Mouse (Mus musculus) forebrain, embryonic 13.5 days (tissue): ENCODE results near the gene Taar7e. TPM values are rescaled to one million over a fixed set of nuclear protein-coding genes. Genes with fewer than 3 reads are reported as not detected.
"Not testable (repeated sequence)": the region's sequence is repeated elsewhere in the genome, so short reads cannot be mapped to it uniquely, and the experiment has no call there.

Experiments
- ATAC-seq: fragments of 200-750 bp; cut with Nextera tagmentation; 2 replicates; pipeline ENCODE4 v1.8.0; 2017
- H3K27ac ChIP-seq: fragments of 300-500 bp; sonication (generic); 2 replicates; pipeline ENCODE4 v1.5.1; 2015; ENCODE audit warnings: inconsistent platforms, mild to moderate bottlenecking, moderate library complexity
- H3K27me3 ChIP-seq: fragments of 300-500 bp; sonication (generic); 2 replicates; pipeline ENCODE4 v1.6.1; 2015; ENCODE audit warnings: mild to moderate bottlenecking, inconsistent platforms
- H3K36me3 ChIP-seq: fragments of 300-500 bp; sonication (generic); 2 replicates; pipeline ENCODE4 v1.6.1; 2015; ENCODE audit warnings: mild to moderate bottlenecking, inconsistent platforms; ENCODE audit not compliant: poor library complexity, severe bottlenecking
- H3K4me1 ChIP-seq: fragments of 300-500 bp; sonication (generic); 2 replicates; pipeline ENCODE4 v1.6.1; 2015; ENCODE audit warnings: inconsistent platforms
- H3K4me2 ChIP-seq: fragments of 300-500 bp; sonication (generic); 2 replicates; pipeline ENCODE4 v1.6.1; 2015; ENCODE audit warnings: inconsistent platforms, mild to moderate bottlenecking, moderate library complexity
- H3K4me3 ChIP-seq: fragments of 300-500 bp; sonication (generic); 2 replicates; pipeline ENCODE4 v1.5.1; 2015; ENCODE audit warnings: mild to moderate bottlenecking, inconsistent platforms
- H3K9ac ChIP-seq: fragments of 300-500 bp; sonication (generic); 2 replicates; pipeline ENCODE4 v1.6.1; 2015; ENCODE audit warnings: mild to moderate bottlenecking, inconsistent platforms
- H3K9me3 ChIP-seq: fragments of 300-500 bp; sonication (generic); replicated peaks from 2 replicates; pipeline ENCODE4 v1.6.1; 2016; ENCODE audit warnings: inconsistent platforms
- WGBS: fragments of 180-500 bp; shearing (Covaris S2); methylation state at CpG from one replicate; pipeline ENCODE4 v1.1.7; 2015; 5-methylcytosine and 5-hydroxymethylcytosine counted together
- polyA plus RNA-seq: library from polyadenylated mRNA; unstranded; fragments of >200 nt; fragmentation: Nextera tagmentation; extraction: Ambion mirVana; gene quantifications from 2 replicates; pipeline ENCODE4 v1.2.1, GENCODE M21; 2015

Gene Taar7e
- not detected in 2 replicates for polyA plus RNA-seq

DNA sequence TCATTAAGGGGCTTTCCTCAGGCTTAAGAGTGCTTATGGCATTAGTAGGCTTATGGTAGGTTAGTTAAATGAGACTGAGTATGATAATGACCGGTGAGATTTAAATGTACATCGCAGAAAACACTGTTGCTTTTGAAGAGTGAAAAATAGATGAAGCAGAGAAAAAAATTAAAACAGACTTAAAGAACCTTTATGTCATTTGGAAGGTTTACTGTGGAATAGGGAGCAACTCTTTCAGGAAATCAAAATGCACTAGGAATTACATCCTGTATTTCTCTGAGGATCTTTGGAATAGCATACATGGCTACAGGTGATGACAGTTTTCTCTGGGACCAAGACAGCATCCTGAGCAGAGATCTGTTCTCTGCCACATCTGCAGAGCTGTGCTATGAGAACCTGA is at the start of gene Taar7e:
Gene Taar7e, plus strand, starts transcription at position 301 of the 400 bp plus-strand sequence.
- no peaks in the 10 kb centered on the region for H3K9me3 ChIP-seq
- H3K4me1 ChIP-seq, result no peaks in the 10 kb centered on the region
- H3K36me3 ChIP-seq, result no peaks in the 10 kb centered on the region
- H3K27ac ChIP-seq, result no peak within 1 kb of the TSS
- no peak within 1 kb of the TSS for H3K4me3 ChIP-seq
- H3K9ac ChIP-seq, result no peak within 1 kb of the TSS
- no peak within 1 kb of the TSS for H3K4me2 ChIP-seq
- H3K27me3 ChIP-seq, result no peaks in the 10 kb centered on the region
- WGBS, result 84% methylated on average over 2 of the region's 2 CpGs
- ATAC-seq, result no peak

DNA sequence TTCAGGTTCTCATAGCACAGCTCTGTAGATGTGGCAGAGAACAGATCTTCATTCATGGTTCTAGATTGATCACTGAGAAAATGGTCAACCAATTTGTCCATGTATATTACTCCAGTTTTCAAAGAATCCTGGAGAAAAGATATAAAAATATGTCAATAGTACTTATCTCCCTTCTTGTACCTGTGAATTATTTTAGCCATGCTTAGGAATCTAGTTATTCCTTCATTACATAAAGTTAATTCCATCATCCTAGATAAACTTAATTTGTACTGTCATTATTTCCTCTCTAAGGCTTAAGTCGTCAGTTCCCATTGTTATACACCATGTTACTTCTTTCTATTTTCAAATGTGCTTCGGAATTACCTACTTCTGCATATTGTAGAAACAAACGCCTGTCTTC is 44.0 kb upstream of the Taar7e start, which contains the start of gene Taar7a:
Gene Taar7a, minus strand, starts transcription at position 101 of the 400 bp plus-strand sequence.
- 90% methylated on average over 3 of the region's 3 CpGs for WGBS
- H3K36me3 ChIP-seq, result no peaks in the 10 kb centered on the region
- no peaks in the 10 kb centered on the region for H3K27me3 ChIP-seq
- no peak within 1 kb of the TSS for H3K4me3 ChIP-seq
- H3K4me2 ChIP-seq, result no peak within 1 kb of the TSS
- H3K9me3 ChIP-seq, result no peaks in the 10 kb centered on the region
- H3K9ac ChIP-seq, result no peak within 1 kb of the TSS
- ATAC-seq, result no peak
- no peaks in the 10 kb centered on the region for H3K4me1 ChIP-seq
- no peak within 1 kb of the TSS for H3K27ac ChIP-seq

DNA sequence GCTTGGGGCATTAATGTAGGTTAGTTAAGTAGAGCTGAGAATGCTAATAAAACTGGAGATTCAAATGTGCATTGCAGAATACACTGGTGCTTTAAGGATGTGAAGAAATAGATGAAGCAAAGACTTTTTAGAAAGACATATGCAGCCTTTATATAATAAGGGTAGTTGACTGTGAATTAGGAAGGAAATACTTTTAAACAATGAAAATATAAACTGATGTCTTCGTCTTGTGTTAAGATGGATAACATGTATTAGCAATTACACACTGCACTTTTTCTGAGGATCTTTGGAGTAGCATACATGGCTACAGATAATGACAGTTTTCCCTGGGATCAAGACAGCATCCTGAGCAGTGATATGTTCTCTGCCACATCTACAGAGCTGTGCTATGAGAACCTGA is 37.8 kb upstream of the Taar7e start, which contains the start of gene Taar7b:
Gene Taar7b, plus strand, starts transcription at position 301 of the 400 bp plus-strand sequence.
- H3K9ac ChIP-seq, result no peak within 1 kb of the TSS
- no peaks in the 10 kb centered on the region for H3K4me1 ChIP-seq
- no peak for ATAC-seq
- H3K27me3 ChIP-seq, result no peaks in the 10 kb centered on the region
- H3K9me3 ChIP-seq, result no peaks in the 10 kb centered on the region
- no peak within 1 kb of the TSS for H3K4me2 ChIP-seq
- no peak within 1 kb of the TSS for H3K4me3 ChIP-seq
- H3K36me3 ChIP-seq, result no peaks in the 10 kb centered on the region
- 92% methylated on average over 1 of the region's 1 CpGs for WGBS
- no peak within 1 kb of the TSS for H3K27ac ChIP-seq

- Histone ChIP-seq H3K4me2 (no peak overlapping the region), H3K27ac (no peak overlapping the region), H3K27me3 (no peaks in the 10 kb centered on the region), H3K4me1 (no peaks in the 10 kb centered on the region), H3K9ac (no peak overlapping the region), H3K36me3 (no peaks in the 10 kb centered on the region), H3K4me3 (no peak overlapping the region), H3K9me3 (no peaks in the 10 kb centered on the region)
- ATAC-seq, result no peak
- 86% methylated on average over 1 of the region's 1 CpGs for WGBS
Measured at GRCm38 (mm10) chr10:24006442-24006841, 31.0 kb upstream of the Taar7e start.

DNA sequence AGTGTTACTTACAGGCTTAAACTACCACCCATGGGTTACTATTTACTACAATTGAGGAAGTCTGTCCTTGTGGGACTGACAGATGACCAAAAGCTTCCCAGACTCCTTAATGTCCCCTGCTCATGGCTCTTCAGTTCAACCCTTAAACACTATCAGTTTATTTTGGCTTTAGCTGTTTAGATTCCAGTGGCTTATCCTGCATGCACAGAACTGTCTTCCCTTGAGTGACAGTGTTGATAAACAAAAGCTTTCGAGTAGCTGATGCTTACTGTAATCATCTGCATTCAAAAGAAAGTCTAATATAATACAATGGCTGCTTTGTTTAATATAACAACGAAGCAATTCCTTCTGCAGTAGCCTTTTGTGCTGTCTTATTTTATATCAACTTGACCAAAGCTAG is 30.4 kb upstream of the Taar7e start:
- Histone ChIP-seq H3K27me3 (no peaks in the 10 kb centered on the region), H3K36me3 (no peaks in the 10 kb centered on the region), H3K4me1 (no peaks in the 10 kb centered on the region), H3K4me3 (no peak overlapping the region), H3K27ac (no peak overlapping the region), H3K9ac (no peak overlapping the region), H3K9me3 (no peaks in the 10 kb centered on the region), H3K4me2 (no peak overlapping the region)
- WGBS, result 57% methylated on average over 2 of the region's 2 CpGs
- no peak for ATAC-seq

DNA sequence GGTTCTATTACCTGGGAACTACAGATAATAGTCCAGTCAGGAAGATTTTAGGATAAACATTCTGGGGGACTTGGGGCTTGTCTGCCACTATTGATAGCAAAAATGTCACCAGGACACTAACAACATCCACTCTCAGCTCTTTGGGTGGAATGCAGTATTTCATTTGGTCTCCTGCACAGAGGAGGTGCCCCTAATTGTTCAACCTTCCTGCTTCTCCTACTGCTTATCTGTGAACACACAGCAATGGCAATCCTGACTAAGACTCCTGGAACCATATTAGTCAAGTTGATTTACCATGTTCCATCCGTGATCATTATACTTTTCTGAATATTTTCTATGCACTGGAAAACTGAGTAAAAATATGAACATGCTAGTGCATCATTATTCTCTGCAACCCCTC is 29.3 kb upstream of the Taar7e start:
- no peak overlapping the region for H3K4me2 ChIP-seq
- H3K36me3 ChIP-seq, result no peaks in the 10 kb centered on the region
- no peak for ATAC-seq
- no peaks in the 10 kb centered on the region for H3K4me1 ChIP-seq
- H3K27me3 ChIP-seq, result no peaks in the 10 kb centered on the region
- WGBS, result 91% methylated on average over 1 of the region's 1 CpGs
- no peak overlapping the region for H3K4me3 ChIP-seq
- no peaks in the 10 kb centered on the region for H3K9me3 ChIP-seq
- H3K9ac ChIP-seq, result no peak overlapping the region
- H3K27ac ChIP-seq, result no peak overlapping the region

DNA sequence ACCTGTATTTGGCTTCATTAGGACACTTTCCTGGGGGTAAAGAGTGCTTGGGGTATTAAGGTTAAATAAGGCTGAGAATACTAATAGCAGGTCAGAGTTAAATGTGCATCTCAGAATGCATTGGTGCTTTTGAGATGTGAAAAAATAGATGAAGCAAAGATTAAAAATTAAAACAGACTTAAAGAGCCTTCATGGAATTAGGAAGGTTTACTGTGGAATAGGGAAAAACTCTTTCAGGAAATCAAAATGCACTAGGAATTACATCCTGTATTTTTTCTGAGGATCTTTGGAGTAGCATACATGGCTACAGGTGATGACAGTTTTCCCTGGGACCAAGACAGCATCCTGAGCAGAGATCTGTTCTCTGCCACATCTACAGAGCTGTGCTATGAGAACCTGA is 10.5 kb upstream of the Taar7e start, which contains the start of gene Taar7d:
Gene Taar7d, plus strand, starts transcription at position 301 of the 400 bp plus-strand sequence.
- H3K4me3 ChIP-seq, result no peak within 1 kb of the TSS
- H3K27me3 ChIP-seq, result no peaks in the 10 kb centered on the region
- ATAC-seq, result no peak
- H3K9me3 ChIP-seq, result no peaks in the 10 kb centered on the region
- H3K36me3 ChIP-seq, result no peaks in the 10 kb centered on the region
- no peak within 1 kb of the TSS for H3K27ac ChIP-seq
- H3K4me2 ChIP-seq, result no peak within 1 kb of the TSS
- no peak within 1 kb of the TSS for H3K9ac ChIP-seq
- no peaks in the 10 kb centered on the region for H3K4me1 ChIP-seq

DNA sequence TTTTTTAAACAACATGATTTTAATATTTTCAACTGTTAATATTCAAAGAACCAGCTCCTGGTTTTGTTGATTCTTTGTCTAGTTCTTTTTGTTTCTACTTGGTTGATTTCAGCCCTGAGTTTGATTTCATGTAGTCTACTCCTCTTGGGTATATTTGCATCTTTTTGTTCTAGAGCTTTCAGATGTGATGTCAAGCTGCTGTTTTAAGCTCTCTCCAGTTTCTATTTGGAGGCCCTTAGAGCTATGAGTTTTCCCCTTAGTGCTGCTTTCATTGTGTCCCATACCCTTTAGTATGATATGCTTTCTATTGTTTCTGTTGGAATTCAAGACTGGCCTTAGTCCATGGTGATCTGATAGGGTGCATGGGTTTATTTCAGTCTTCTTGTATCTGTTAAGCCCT is 6.1 kb upstream of the Taar7e start:
- Histone ChIP-seq H3K27me3 (no peaks in the 10 kb centered on the region), H3K27ac (no peak overlapping the region), H3K9me3 (no peaks in the 10 kb centered on the region), H3K36me3 (no peaks in the 10 kb centered on the region), H3K9ac (no peak overlapping the region), H3K4me1 (no peaks in the 10 kb centered on the region), H3K4me2 (no peak overlapping the region), H3K4me3 (no peak overlapping the region)
- no peak for ATAC-seq

GRCm38 (mm10) chr10:24040120-24040869 is 2.9 kb downstream of the Taar7e start:
- no peak for ATAC-seq
- H3K9me3 ChIP-seq, result no peaks in the 10 kb centered on the region
- H3K9ac ChIP-seq, result no peak overlapping the region
- WGBS, result 52% methylated on average over 2 of the region's 2 CpGs
- H3K4me2 ChIP-seq, result no peak overlapping the region
- no peak overlapping the region for H3K4me3 ChIP-seq
- H3K4me1 ChIP-seq, result no peaks in the 10 kb centered on the region
- H3K27ac ChIP-seq, result no peak overlapping the region
- no peaks in the 10 kb centered on the region for H3K27me3 ChIP-seq
- no peaks in the 10 kb centered on the region for H3K36me3 ChIP-seq

GRCm38 (mm10) chr10:24049210-24049609 is 11.8 kb downstream of the Taar7e start, which contains the start of gene Taar7f:
Gene Taar7f (plus strand): TSS chr10:24049510.
- Histone ChIP-seq H3K9ac (no peak within 1 kb of the TSS), H3K27me3 (no peaks in the 10 kb centered on the region), H3K4me1 (no peaks in the 10 kb centered on the region), H3K4me2 (no peak within 1 kb of the TSS), H3K9me3 (no peaks in the 10 kb centered on the region), H3K4me3 (no peak within 1 kb of the TSS), H3K27ac (no peak within 1 kb of the TSS), H3K36me3 (no peaks in the 10 kb centered on the region)
- ATAC-seq, result no peak

DNA sequence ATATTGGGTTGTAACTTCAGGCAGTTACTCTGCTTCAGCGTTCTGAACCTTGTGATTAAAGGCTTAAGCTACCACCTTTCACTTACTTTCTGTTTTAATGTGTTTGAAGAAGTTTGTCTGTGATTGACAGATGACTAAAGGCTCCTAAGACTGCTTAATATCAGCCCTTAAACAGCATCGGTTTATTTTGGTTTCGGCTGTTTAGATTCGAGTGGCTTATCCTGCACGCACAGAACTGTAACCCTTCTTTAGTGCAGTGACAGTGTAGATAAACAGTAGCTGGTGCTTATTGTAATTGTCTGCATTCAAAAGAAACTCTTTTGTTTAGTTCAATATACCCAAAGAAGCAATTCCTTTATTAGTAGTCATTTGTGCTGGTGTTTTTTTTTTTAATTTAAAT is 14.6 kb downstream of the Taar7e start:
- Histone ChIP-seq H3K27ac (no peak overlapping the region), H3K4me1 (no peaks in the 10 kb centered on the region), H3K36me3 (no peaks in the 10 kb centered on the region), H3K27me3 (no peaks in the 10 kb centered on the region), H3K9me3 (no peaks in the 10 kb centered on the region), H3K4me3 (no peak overlapping the region), H3K4me2 (no peak overlapping the region), H3K9ac (no peak overlapping the region)
- 58% methylated on average over 5 of the region's 5 CpGs for WGBS
- no peak for ATAC-seq

DNA sequence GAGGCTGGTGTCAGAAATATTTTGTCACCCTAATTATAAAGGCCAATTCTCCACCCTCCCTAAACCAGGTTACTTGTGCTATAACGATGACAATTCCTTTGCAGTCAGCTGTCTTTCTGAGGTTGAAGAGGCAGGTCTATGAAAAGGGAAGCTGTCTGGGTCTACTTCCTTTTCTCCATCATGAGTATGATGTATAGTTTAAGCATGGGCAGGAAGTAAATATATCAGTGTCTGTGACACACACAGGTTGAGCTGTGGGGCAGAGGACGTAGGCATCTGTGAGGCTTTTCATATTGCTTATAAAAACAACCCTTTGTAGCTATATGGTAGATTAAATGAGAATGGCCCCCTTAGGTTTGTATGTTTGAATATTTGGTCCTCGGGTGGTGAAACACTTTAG is 21.6 kb downstream of the Taar7e start:
- 85% methylated on average over 3 of the region's 3 CpGs for WGBS

DNA sequence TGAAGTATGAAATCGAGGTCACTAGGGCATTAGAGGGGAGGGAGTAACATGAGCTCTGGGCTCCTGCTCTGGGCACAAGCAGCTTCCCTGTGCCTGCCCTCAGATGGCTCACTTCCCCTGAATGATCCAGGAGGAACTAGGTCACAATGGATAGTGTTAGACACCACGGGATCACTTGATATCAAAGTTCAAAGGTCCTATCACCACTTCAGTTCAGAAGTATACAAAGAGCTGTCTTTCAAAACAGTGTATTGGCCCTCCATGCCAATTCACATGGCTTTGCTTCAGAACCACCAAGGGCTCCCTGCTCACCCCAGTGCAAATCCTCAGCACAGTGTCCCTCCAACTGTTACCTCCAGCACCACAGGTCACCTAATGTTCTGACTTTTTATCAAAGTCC is 37.3 kb downstream of the Taar7e start:
- not testable (repeated sequence) for H3K36me3 ChIP-seq, H3K27me3 ChIP-seq, H3K4me3 ChIP-seq, H3K9me3 ChIP-seq, H3K4me1 ChIP-seq, ATAC-seq, H3K4me2 ChIP-seq, H3K27ac ChIP-seq, H3K9ac ChIP-seq
- 52% methylated on average over 2 of the region's 2 CpGs for WGBS

More for the DNA sequence above, 21.6 kb downstream of the Taar7e start:
- H3K4me3 ChIP-seq, result no peak overlapping the region
- no peak overlapping the region for H3K27ac ChIP-seq
- H3K9ac ChIP-seq, result no peak overlapping the region
- H3K4me1 ChIP-seq, result no peaks in the 10 kb centered on the region
- no peak for ATAC-seq
- H3K27me3 ChIP-seq, result no peaks in the 10 kb centered on the region
- H3K4me2 ChIP-seq, result no peak overlapping the region
- H3K9me3 ChIP-seq, result no peaks in the 10 kb centered on the region
- no peaks in the 10 kb centered on the region for H3K36me3 ChIP-seq
